Mouse (Mus musculus) brain, embryonic 14.5 days (tissue): ENCODE results near the gene Gng7.

Experiments used
- CTCF ChIP-seq: fragments of 200-500 bp; IDR thresholded peaks from 2 replicates; pipeline ENCODE4 v1.5.1; 2012; ENCODE audit warnings: inconsistent platforms, mild to moderate bottlenecking, moderate library complexity, borderline replicate concordance; ENCODE audit not compliant: insufficient read depth, insufficient read length; ENCODE audit errors: extremely low read depth
- POLR2A ChIP-seq: fragments of 200-500 bp; IDR thresholded peaks from 2 replicates; pipeline ENCODE4 v1.6.1; 2012; ENCODE audit warnings: mild to moderate bottlenecking, inconsistent platforms, borderline replicate concordance; ENCODE audit not compliant: poor library complexity, insufficient read depth, insufficient read length, severe bottlenecking; ENCODE audit errors: extremely low read depth

DNA sequence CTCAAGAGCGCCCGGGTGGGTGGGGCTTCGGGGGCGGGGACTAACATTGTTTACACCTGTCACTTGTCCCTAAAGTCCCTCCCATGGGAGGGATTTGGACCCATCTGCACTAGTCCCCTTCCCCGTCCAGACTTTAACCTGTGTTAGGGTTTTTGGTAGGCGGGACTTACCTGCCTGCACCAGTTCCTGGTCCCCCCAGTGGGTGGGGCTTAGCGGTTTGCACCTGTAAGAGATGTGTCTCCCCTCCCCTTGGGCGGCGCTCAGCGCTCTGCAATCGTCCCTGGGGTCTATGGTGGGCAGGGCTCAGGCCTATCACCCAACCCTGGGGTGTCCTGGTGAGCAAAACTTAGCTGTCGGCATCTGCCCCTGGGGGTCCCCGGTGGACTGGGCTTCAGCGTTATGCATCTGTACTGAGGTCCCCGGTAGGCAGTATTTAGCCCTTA, 97.4 kb downstream of the Gng7 start:
- TF ChIP-seq POLR2A = no peak
- TF ChIP-seq CTCF = no peak
